8 mouse cellular contexts compared by ENCODE assay signal in the genomic region with DNA sequence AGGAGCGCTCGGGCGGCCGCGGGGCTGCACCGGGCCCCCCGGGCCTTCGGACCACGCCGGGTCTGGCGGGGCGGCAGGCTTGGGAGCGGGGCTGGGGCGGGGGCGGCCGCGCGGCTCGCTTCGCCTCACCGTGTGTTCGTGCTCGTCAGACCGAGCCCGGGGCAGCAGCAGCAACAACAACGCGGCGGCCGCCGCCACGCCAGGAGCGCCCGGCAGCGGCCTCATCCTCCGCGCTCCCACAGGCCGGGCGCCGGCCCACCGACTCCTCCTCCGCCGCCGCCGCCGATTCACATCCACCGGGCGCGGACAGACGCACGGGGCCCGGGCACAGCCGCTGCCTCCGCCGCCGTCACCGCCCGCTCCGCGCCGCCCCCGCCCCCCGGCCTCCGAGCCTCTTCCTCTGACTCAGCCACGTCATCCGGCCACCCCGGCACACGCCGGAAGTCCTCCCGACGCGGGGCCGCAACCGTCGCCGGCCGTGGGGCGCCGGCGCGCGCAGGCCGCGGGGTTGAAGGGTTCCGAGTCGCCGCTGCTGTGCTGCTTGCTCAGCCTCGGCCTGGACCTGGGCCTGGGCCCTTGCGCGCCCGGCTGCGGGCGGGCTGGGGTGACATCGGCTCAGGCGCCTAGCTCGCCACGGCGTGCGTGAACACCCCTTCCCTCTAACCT. TPM values are rescaled to one million over a fixed set of nuclear protein-coding genes. Genes with fewer than 3 reads are reported as not detected.
DNase-seq lines count a peak whose midpoint lies in the region; ATAC-seq and TF ChIP-seq lines count a peak whose summit lies in the region.

A gene (minus strand): TSS at position 368 of the 666 bp plus-strand sequence.

- peak within 1 kb of the TSS; percentile 96 for H3K9ac ChIP-seq in embryonic facial prominence, embryonic 15.5 days
- H3K9ac ChIP-seq in kidney, embryonic 15.5 days = peak within 1 kb of the TSS; percentile 97

- H3K27me3 ChIP-seq in embryonic facial prominence, embryonic 15.5 days = no peaks in the 10 kb centered on the region
- no peaks in the 10 kb centered on the region for H3K27me3 ChIP-seq in kidney, embryonic 15.5 days

- no peaks in the 10 kb centered on the region for H3K36me3 ChIP-seq in embryonic facial prominence, embryonic 15.5 days
- H3K36me3 ChIP-seq in kidney, embryonic 15.5 days = 0 out of 2 replicates have a peak, but pooled peaks cover 7% of the 10 kb centered on the region

- no peaks in the 10 kb centered on the region for H3K9me3 ChIP-seq in embryonic facial prominence, embryonic 15.5 days (replicated peaks)
- no peaks in the 10 kb centered on the region for H3K9me3 ChIP-seq in kidney, embryonic 15.5 days (replicated peaks)

- WGBS in bone marrow, adult 2 months = under 1% methylated on average over 98 of the region's 98 CpGs
- WGBS in embryonic facial prominence, embryonic 15.5 days = under 1% methylated on average over 95 of the region's 98 CpGs
- under 1% methylated on average over 69 of the region's 98 CpGs for WGBS in kidney, embryonic 15.5 days

- TF ChIP-seq CTCF in bone marrow, adult 2 months (IDR thresholded peaks at IDR 0.05; ENCODE audit: control insufficient read depth, insufficient read depth, low read length) = no peak

- peak within 1 kb of the TSS; percentile 78 for H3K4me3 ChIP-seq in bone marrow, adult 2 months (replicated peaks; ENCODE audit: control insufficient read depth, low read depth, low read length)
- peak within 1 kb of the TSS; percentile 91 for H3K4me3 ChIP-seq in embryonic facial prominence, embryonic 15.5 days (replicated peaks)
- H3K4me3 ChIP-seq in kidney, embryonic 15.5 days (replicated peaks) = peak within 1 kb of the TSS; percentile 80

- peak within 1 kb of the TSS; percentile 99 for H3K27ac ChIP-seq in bone marrow, adult 2 months (ENCODE audit: control insufficient read depth, insufficient read depth, low read depth, low read length, poor library complexity)
- peak within 1 kb of the TSS; percentile 98 for H3K27ac ChIP-seq in embryonic facial prominence, embryonic 15.5 days (replicated peaks)
- peak within 1 kb of the TSS; percentile 99 for H3K27ac ChIP-seq in kidney, embryonic 15.5 days

- peak within 1 kb of the TSS; percentile 61 for H3K4me2 ChIP-seq in embryonic facial prominence, embryonic 15.5 days (replicated peaks)
- H3K4me2 ChIP-seq in kidney, embryonic 15.5 days = peak within 1 kb of the TSS; percentile 67

- H3K4me1 ChIP-seq in bone marrow, adult 2 months (ENCODE audit: control insufficient read depth, insufficient read depth, low read length) = peaks cover 2% of the 10 kb centered on the region
- peaks cover 22% of the 10 kb centered on the region; the same call in 1 of the 2 replicates for H3K4me1 ChIP-seq in embryonic facial prominence, embryonic 15.5 days
- peaks cover 28% of the 10 kb centered on the region for H3K4me1 ChIP-seq in kidney, embryonic 15.5 days

- peak; percentile 70; the same call in 1 of the 2 replicates for TF ChIP-seq POLR2A in bone marrow, adult 2 months (IDR thresholded peaks at IDR 0.05; ENCODE audit: borderline replicate concordance, control insufficient read depth, low read depth, low read length)

- ATAC-seq in embryonic facial prominence, embryonic 15.5 days (ENCODE audit: insufficient number of reproducible peaks, low FRiP score, low TSS enrichment, low read depth) = peak; percentile 93
- ATAC-seq in kidney, embryonic 15.5 days (replicated peaks; ENCODE audit: low FRiP score) = peak; percentile 91
- ATAC-seq in monocyte, adult 5-6 weeks (replicated peaks; ENCODE audit: insufficient number of reproducible peaks, low FRiP score, low TSS enrichment, poor library complexity, severe bottlenecking) = peak; percentile 60

- DNase-seq in 416B (ENCODE audit: low read depth) (peak; percentile 78), liver (peak; percentile 90)
- DNase-seq in heart, adult 9 months (ENCODE audit: low spot score in 2 of 2) = peak; percentile 85 to 86
- DNase-seq in spleen, postnatal 4 days (ENCODE audit: low spot score in 2 of 2) = peak; percentile 84 to 93

RNA-seq across cellular contexts. Expression of the gene that starts here (rescaled TPM):
- polyA plus RNA-seq in bone marrow, adult 2 months (2011; ENCODE audit: insufficient read depth, insufficient read length, low replicate concordance, missing spikeins) = 19.7 and 38.0 TPM in 2 replicates
- 133 and 136 TPM in 2 replicates for polyA plus RNA-seq in embryonic facial prominence, embryonic 15.5 days (2015; fragmentation: Nextera tagmentation; extraction: Ambion mirVana)
- 137 and 149 TPM in 2 replicates for polyA plus RNA-seq in kidney, embryonic 15.5 days (2015; fragmentation: Nextera tagmentation; extraction: Ambion mirVana)
- 280 to 327 TPM (median 321 TPM) in 3 replicates for total RNA-seq in monocyte, adult 5-6 weeks (2017)

Comparison
In these comparisons a context has a peak if more than half of its experiments do, and no peak if none do; other contexts are left out.
1. Peak in every context shown above with its lines: DNase-seq, ATAC-seq, H3K4me3 ChIP-seq and H3K27ac ChIP-seq.